Mouse (Mus musculus): ENCODE measurements around the gene Trak1.

Trak1 gene

GRCm38 (mm10) chr9:121293187-121293586 is 4.1 kb upstream of the Trak1 start:
- DNase-seq (ENCODE audit: low spot score in 2 of 2), result no peak

GRCm38 (mm10) chr9:121295221-121295620 is 2.1 kb upstream of the Trak1 start:
- no peak for DNase-seq (ENCODE audit: low spot score in 2 of 2)

GRCm38 (mm10) chr9:121298065-121298398 is 730 bp downstream of the Trak1 start:
- no peak for DNase-seq (ENCODE audit: low spot score in 2 of 2)

- DNase-seq (ENCODE audit: low spot score in 2 of 2), result no peak
Measured at GRCm38 (mm10) chr9:121298411-121299091, 1.2 kb downstream of the Trak1 start.

- no peak for DNase-seq (ENCODE audit: low spot score in 2 of 2)
Measured at GRCm38 (mm10) chr9:121299223-121299755, 2.0 kb downstream of the Trak1 start.

GRCm38 (mm10) chr9:121299976-121300570 is 2.8 kb downstream of the Trak1 start:
- no peak for DNase-seq (ENCODE audit: low spot score in 2 of 2)

GRCm38 (mm10) chr9:121301041-121301920 is 4.0 kb downstream of the Trak1 start:
- DNase-seq (ENCODE audit: low spot score in 2 of 2), result no peak

GRCm38 (mm10) chr9:121302543-121302942 is 5.2 kb downstream of the Trak1 start:
- DNase-seq (ENCODE audit: low spot score in 2 of 2), result no peak

- DNase-seq (ENCODE audit: low spot score in 2 of 2), result no peak
Measured at GRCm38 (mm10) chr9:121303086-121303485, 5.8 kb downstream of the Trak1 start.

- no peak for DNase-seq (ENCODE audit: low spot score in 2 of 2)
Measured at GRCm38 (mm10) chr9:121303748-121304147, 6.4 kb downstream of the Trak1 start.

GRCm38 (mm10) chr9:121304520-121304919 is 7.2 kb downstream of the Trak1 start:
- DNase-seq (ENCODE audit: low spot score in 2 of 2), result no peak

- DNase-seq (ENCODE audit: low spot score in 2 of 2), result no peak
Measured at GRCm38 (mm10) chr9:121305456-121305855, 8.2 kb downstream of the Trak1 start.

- no peak for DNase-seq (ENCODE audit: low spot score in 2 of 2)
Measured at GRCm38 (mm10) chr9:121309287-121309686, 12.0 kb downstream of the Trak1 start.

- DNase-seq (ENCODE audit: low spot score in 2 of 2), result no peak
Measured at GRCm38 (mm10) chr9:121310501-121310900, 13.2 kb downstream of the Trak1 start.

GRCm38 (mm10) chr9:121311846-121312236 is 14.5 kb downstream of the Trak1 start:
- DNase-seq (ENCODE audit: low spot score in 2 of 2), result no peak

GRCm38 (mm10) chr9:121312237-121312891 is 15.1 kb downstream of the Trak1 start:
- DNase-seq (ENCODE audit: low spot score in 2 of 2), result no peak

- peak; percentile 42 to 50 for DNase-seq (ENCODE audit: low spot score in 2 of 2)
Measured at GRCm38 (mm10) chr9:121313656-121314374, 16.5 kb downstream of the Trak1 start.

- DNase-seq (ENCODE audit: low spot score in 2 of 2), result no peak
Measured at GRCm38 (mm10) chr9:121314541-121315152, 17.3 kb downstream of the Trak1 start.

GRCm38 (mm10) chr9:121315901-121316595 is 18.7 kb downstream of the Trak1 start:
- DNase-seq (ENCODE audit: low spot score in 2 of 2), result no peak

All from right cerebral cortex, postnatal 36 days (tissue).